Mouse (Mus musculus): ENCODE measurements around the gene Lsm14a. TPM values are rescaled to one million over a fixed set of nuclear protein-coding genes. Genes with fewer than 3 reads are reported as not detected.

Gene Lsm14a
- polyA plus RNA-seq, 1 experiment from 2014 or later: 58.9 TPM

GRCm38 (mm10) chr7:34305454-34305853 lies 87.7 kb downstream of the Lsm14a start:
- Histone ChIP-seq H3K9me3 (no peaks in the 10 kb centered on the region), H3K27ac (replicated peaks) (no peak overlapping the region), H3K36me3 (0 out of 2 replicates have a peak, but pooled peaks cover 9% of the 10 kb centered on the region), H3K4me3 (no peak overlapping the region), H3K27me3 (no peaks in the 10 kb centered on the region), H3K4me2 (no peak overlapping the region), H3K9ac (no peak overlapping the region), H3K4me1 (replicated peaks) (peaks cover 17% of the 10 kb centered on the region; the same call in 1 of the 2 replicates)
- WGBS: 66% methylated on average over 4 of the region's 4 CpGs
- ATAC-seq (ENCODE audit: low read depth): no peak

- Histone ChIP-seq H3K9ac (no peak overlapping the region), H3K36me3 (0 out of 2 replicates have a peak, but pooled peaks cover 16% of the 10 kb centered on the region), H3K4me1 (replicated peaks) (peaks cover 9% of the 10 kb centered on the region; the same call in 1 of the 2 replicates), H3K4me3 (no peak overlapping the region), H3K4me2 (no peak overlapping the region), H3K27me3 (no peaks in the 10 kb centered on the region), H3K27ac (replicated peaks) (0 out of 2 replicates have a peak overlapping the region, but pooled peaks have one; percentile 18), H3K9me3 (no peaks in the 10 kb centered on the region)
- WGBS: 89% methylated on average over 1 of the region's 1 CpGs
- ATAC-seq (ENCODE audit: low read depth): no peak
These were observed 90.5 kb downstream of the Lsm14a start for GRCm38 (mm10) chr7:34302651-34303050.

- Histone ChIP-seq H3K27me3 (no peaks in the 10 kb centered on the region), H3K4me3 (no peak overlapping the region), H3K4me1 (replicated peaks) (peaks cover 9% of the 10 kb centered on the region; the same call in 1 of the 2 replicates), H3K9ac (no peak overlapping the region), H3K36me3 (0 out of 2 replicates have a peak, but pooled peaks cover 16% of the 10 kb centered on the region), H3K27ac (replicated peaks) (no peak overlapping the region), H3K4me2 (no peak overlapping the region), H3K9me3 (no peaks in the 10 kb centered on the region)
- no peak for ATAC-seq (ENCODE audit: low read depth)
- WGBS: 90% methylated on average over 3 of the region's 3 CpGs
These were observed 91.2 kb downstream of the Lsm14a start for GRCm38 (mm10) chr7:34301952-34302351.

GRCm38 (mm10) chr7:34298818-34299217 lies 94.3 kb downstream of the Lsm14a start:
- no peak overlapping the region for H3K9ac ChIP-seq
- WGBS: 90% methylated on average over 2 of the region's 2 CpGs
- no peaks in the 10 kb centered on the region for H3K27me3 ChIP-seq
- H3K4me2 ChIP-seq: no peak overlapping the region
- no peak for ATAC-seq (ENCODE audit: low read depth)
- no peak overlapping the region for H3K4me3 ChIP-seq
- no peaks in the 10 kb centered on the region for H3K9me3 ChIP-seq
- H3K4me1 ChIP-seq (replicated peaks): no peaks in the 10 kb centered on the region
- H3K36me3 ChIP-seq: 0 out of 2 replicates have a peak, but pooled peaks cover 19% of the 10 kb centered on the region
- H3K27ac ChIP-seq (replicated peaks): no peak overlapping the region

GRCm38 (mm10) chr7:34296124-34296523 lies 97.0 kb downstream of the Lsm14a start:
- no peak overlapping the region for H3K4me2 ChIP-seq
- no peaks in the 10 kb centered on the region for H3K4me1 ChIP-seq (replicated peaks)
- H3K36me3 ChIP-seq: 0 out of 2 replicates have a peak, but pooled peaks cover 11% of the 10 kb centered on the region
- no peak overlapping the region for H3K4me3 ChIP-seq
- no peak overlapping the region for H3K27ac ChIP-seq (replicated peaks)
- no peaks in the 10 kb centered on the region for H3K27me3 ChIP-seq
- no peak overlapping the region for H3K9ac ChIP-seq
- 93% methylated on average over 3 of the region's 3 CpGs for WGBS
- no peak for ATAC-seq (ENCODE audit: low read depth)
- H3K9me3 ChIP-seq: no peaks in the 10 kb centered on the region

Other genes with a start within 250 kb of the Lsm14a start
- 188 and 193 TPM in 2 replicates for gene Uba2, start 223.7 kb downstream of the Lsm14a start, polyA plus RNA-seq (2015; fragmentation: Nextera tagmentation; extraction: Ambion mirVana)
- 77.9 and 83.8 TPM in 2 replicates for gene Pdcd2l, start 196.7 kb downstream of the Lsm14a start, polyA plus RNA-seq (2015; fragmentation: Nextera tagmentation; extraction: Ambion mirVana)
- gene Gpi1, start 163.0 kb downstream of the Lsm14a start, polyA plus RNA-seq (2015; fragmentation: Nextera tagmentation; extraction: Ambion mirVana): 209 and 242 TPM in 2 replicates
- not detected in 2 replicates for gene Gm6096, start 142.3 kb downstream of the Lsm14a start, polyA plus RNA-seq (2015; fragmentation: Nextera tagmentation; extraction: Ambion mirVana)
- 32.5 and 34.9 TPM in 2 replicates for gene 4931406P16Rik, start 79.8 kb downstream of the Lsm14a start, polyA plus RNA-seq (2015; fragmentation: Nextera tagmentation; extraction: Ambion mirVana)